Mouse (Mus musculus): ENCODE results near the gene Psmc4.

The Psmc4 gene

GRCm38 (mm10) chr7:28049476-28050409, at the start of gene Psmc4:
Psmc4 (minus strand) TSS chr7:28050101.
- DNase-seq = peak; percentile 100

GRCm38 (mm10) chr7:28099101-28099500, 49.2 kb upstream of the Psmc4 start:
- DNase-seq = peak; percentile 83

- peak; percentile 83 for DNase-seq
These were observed 43.6 kb upstream of the Psmc4 start for GRCm38 (mm10) chr7:28093541-28093940.

- DNase-seq = peak; percentile 68
These were observed 36.3 kb upstream of the Psmc4 start for GRCm38 (mm10) chr7:28086236-28086635.

GRCm38 (mm10) chr7:28084215-28084614, 34.3 kb upstream of the Psmc4 start:
- DNase-seq = peak; percentile 71

GRCm38 (mm10) chr7:28070531-28071298, 20.8 kb upstream of the Psmc4 start, which contains the start of gene Fcgbp:
Fcgbp (plus strand) TSS chr7:28071236.
- DNase-seq = peak; percentile 89

GRCm38 (mm10) chr7:28069546-28070172, 19.8 kb upstream of the Psmc4 start:
- peak; percentile 52 for DNase-seq

- peak; percentile 49 for DNase-seq
These were observed 18.8 kb upstream of the Psmc4 start for GRCm38 (mm10) chr7:28068661-28069060.

GRCm38 (mm10) chr7:28059972-28060371, 10.1 kb upstream of the Psmc4 start:
- DNase-seq = peak; percentile 55

GRCm38 (mm10) chr7:28053046-28053930, 3.4 kb upstream of the Psmc4 start:
- DNase-seq = peak; percentile 70

GRCm38 (mm10) chr7:28050584-28050983, 683 bp upstream of the Psmc4 start:
- peak; percentile 87 for DNase-seq

- DNase-seq = peak; percentile 81
These were observed 5.4 kb downstream of the Psmc4 start for GRCm38 (mm10) chr7:28044524-28044923.

GRCm38 (mm10) chr7:28014445-28014810, 35.5 kb downstream of the Psmc4 start:
- DNase-seq = peak; percentile 12

GRCm38 (mm10) chr7:28013549-28014444, 36.1 kb downstream of the Psmc4 start, which contains the start of gene Zfp850:
Zfp850 (minus strand) TSS chr7:28014115.
- DNase-seq = peak; percentile 98

- DNase-seq = no peak
These were observed 39.6 kb downstream of the Psmc4 start for GRCm38 (mm10) chr7:28010271-28010670.
